Mouse (Mus musculus): ENCODE measurements around the gene Lrrc73.

Gene Lrrc73

DNA sequence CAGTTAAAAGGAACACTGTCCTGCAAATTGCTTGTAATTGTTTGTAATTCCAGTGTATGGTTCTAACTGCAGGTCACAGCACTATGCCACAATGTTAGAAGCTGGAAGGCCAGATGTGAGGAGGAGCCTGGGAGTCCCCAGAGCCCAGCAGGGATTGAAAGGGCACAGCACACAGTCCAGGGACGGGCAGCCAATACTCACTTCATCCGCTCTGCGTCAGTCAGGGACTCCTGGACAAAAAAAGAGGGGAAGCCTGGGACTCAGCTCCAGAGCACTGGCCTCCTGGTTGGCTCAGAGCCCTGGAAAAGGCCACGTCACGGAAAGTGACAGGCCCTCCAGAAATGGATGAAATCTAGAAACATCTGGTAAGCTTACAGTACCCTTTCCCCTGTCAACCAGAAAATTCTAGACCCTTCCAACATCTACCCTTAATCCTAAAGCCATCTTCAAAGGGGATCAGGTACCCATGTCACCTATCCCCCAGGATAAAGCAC lies 8.9 kb downstream of the Lrrc73 start:
- DNase-seq: no peak

DNA sequence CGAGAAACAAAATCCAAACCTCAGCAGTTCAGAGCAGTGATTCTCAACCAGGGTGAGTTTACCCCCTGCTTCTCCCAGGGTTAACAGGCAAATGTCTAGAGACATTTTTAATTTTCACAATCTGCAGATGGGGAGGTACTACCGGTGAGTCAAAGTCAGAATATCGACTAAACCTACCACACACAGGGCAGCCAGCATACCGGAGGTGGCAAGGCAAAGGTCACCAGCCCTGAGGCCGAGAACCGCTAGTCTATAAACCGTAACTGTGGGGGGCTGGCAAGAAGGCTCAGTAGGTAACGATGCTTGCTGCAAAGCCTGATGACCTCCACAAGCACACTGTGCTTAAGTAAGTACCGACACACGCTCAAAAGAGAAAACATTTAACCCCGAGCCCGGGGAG lies 12.2 kb downstream of the Lrrc73 start:
- no peak for DNase-seq

DNA sequence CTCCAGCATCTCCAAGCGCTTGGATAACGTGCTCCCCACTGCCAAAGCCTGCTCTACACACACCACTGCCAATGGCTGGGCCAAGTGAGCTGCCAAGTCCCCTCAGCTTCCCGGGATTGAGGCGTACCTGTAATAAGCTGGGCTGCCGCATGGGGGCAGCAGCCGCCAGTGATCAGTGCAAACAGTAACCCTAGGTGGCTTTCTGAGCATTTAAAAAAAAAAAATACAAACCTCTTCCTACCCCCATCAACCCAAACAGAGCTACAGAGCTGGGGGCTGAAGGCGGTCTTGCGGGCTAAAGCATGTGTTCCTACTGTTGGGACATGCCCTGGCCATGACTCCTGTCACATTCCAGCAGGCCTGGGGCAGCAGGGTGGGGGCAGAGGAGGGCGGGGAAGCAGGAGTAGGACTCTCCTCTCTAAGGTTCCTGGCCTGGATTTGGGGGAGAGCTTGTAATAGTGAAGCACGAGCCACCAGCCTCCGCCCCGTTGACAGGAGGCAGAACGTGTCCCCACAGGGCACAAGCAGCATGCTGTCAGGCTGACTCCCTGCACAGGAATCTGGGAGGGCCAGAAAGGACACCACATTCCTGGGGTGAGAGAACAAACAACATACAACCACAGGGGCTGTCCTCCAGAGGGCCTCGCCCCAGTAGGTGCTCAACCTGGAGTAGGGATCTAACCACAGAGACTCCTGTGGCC lies 12.7 kb downstream of the Lrrc73 start:
- peak; percentile 89 for DNase-seq

DNA sequence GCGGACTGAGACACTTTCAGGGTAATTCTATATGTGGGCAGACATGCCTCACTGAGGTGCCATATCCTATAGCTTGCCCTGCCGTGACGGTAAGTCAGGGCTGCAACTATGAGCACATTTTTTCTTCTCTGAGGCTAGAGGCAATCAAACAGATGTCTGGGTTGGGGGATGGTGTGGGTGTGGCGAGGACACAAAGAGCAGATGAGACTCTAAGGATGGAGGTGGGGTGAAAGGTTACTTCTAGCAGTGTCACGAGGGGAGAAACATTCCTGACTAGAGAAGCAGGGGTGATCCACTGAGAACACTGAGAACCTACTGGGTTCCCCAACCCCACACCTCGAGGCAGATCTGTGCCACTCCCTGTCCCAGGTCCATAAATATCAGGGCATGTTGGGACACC lies 13.7 kb downstream of the Lrrc73 start:
- no peak for DNase-seq

DNA sequence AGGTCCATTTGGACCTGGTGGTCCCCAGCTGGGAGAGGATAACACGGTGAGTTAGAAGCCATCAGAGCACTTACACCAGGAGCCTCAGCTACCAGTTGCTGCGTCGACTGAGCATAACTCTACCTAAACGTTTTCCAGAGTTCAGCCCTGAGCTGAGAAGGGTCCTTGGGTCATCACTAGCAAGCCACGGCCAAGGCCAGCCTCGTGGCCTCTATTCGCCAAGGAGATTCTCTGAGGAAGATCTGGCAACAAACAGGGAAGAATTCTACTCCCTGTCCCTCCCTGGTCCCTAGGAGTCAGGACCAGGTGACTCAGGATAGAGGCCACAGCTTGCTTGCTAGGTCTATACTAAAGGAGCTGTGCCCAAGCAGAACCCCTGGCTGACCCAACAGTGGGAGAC lies 14.2 kb downstream of the Lrrc73 start:
- DNase-seq: no peak

DNA sequence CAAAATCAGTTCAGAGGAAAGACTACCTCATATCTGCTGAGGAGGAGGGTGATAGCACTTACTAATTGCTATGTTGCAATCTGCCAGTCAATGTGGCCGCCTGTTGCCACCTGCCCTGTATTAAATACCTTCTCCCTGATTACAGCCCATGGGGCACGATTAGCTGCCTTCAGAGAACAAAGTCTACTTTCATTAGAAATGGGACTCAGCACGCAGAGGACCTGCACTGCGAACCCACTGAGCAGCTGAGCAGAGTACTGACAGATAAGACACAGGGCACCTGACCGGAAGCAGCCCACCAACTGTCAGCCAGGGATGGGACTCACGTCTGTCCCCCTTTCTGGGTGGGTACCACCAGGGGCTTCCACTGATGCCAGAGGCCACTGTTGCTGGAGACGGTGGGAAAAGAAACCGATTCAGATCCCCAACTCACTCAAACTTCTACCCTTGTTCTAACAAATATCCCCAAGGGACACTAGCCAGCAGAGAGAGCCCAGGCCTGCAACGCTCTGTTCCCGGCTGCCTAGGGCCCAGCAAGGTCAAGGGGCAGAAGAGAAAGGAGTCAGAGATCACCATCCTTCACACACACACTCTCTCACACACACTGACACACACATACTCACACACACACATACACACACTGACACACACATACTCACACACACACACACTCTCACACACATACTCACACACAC lies 14.8 kb downstream of the Lrrc73 start:
- DNase-seq: no peak

DNA sequence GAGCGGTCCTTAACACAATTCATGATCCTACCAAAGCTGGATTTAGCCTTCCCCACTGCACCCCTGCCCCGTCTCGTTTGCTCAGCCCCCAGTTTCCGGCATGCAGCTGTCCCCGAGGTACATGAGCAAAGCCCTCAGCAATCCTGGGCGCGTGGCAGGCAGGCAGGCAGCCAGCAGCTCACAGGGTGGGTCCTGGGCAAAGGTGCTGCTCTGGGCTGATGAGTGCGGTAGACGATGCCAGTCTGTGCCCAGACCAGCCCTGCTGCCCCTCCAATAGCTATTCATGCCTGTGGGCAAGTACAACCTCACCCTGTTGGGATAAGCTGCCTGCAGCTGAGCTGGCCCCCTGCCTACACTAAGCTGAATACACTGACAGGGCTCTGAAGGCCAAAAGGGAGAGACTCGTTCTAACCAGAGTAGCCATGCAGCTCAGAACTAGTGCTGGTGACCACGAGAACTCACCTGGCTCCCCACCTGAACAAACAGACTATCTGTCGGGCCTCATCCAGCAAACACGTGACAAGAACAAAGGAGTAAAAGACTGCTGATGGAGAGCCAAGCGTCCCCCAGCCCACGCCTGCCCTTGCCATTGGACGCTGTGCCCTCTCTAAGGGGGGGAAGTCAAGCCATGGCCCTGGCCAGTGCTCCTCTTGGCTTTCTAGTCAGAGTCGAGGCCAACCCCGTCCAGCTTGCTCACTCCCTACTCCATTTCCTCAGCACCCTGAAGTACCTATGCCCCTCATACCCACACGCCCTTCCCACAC lies 16.6 kb downstream of the Lrrc73 start:
- DNase-seq: peak; percentile 58

DNA sequence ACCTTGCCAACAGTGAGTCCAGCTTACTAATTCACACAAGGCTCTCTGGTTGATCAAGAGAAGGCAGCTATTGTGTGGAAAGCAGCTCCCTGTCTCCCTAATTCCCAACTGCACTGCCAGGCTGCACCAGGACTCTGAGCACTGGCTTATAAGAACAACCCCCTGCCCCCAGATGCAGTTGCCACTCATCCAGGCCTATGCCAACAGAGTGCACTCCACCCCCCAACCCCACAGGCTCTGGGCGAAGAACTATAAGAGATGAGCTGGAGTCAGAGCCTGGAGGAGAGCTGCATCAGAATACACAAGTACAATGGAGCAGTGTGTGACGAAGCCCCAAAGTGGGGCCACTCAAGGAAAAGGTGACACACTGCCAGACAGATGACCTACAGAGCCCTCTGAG lies 18.7 kb downstream of the Lrrc73 start:
- no peak for DNase-seq

DNA sequence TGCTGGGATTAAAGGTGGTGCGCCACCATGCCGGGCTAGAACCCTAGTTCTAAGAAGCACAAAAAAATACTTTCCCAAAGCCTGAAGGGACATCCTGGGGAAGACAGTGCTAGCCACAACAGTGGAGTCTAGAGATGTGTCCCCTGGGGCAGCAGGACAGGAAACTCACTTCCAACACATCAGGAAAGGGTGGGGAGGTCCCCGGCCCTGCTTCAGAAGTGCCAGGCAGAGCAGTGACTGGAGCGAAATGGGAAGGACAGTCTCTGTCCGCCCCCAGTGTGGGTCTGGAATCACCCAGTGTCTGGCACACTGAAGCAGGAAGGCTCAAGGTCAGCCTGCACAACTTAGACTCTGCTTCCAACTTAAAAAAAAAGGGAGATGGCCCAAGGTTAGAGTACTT lies 19.3 kb downstream of the Lrrc73 start:
- peak; percentile 60 for DNase-seq

DNA sequence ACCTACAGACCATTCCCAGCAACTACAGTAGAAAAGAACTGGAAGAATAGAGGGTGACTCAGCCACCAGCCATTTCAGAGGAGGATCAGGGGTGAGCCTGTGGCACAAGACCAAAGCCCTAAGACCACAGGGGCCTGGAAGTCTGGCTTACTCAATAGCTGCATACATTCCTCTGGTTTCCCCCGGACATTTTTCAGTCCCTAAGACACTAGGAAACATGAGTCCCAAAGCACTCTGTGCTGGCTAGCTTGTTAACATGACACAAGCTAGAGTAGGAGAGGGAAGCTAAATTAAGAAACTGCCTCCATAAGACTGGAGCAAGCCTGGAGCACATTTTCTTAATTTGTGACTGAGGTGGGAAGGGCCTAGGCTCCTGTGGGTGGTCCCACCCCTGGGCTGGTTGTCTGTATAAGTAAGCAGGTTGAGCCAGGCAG lies 20.5 kb downstream of the Lrrc73 start:
- DNase-seq: no peak

DNA sequence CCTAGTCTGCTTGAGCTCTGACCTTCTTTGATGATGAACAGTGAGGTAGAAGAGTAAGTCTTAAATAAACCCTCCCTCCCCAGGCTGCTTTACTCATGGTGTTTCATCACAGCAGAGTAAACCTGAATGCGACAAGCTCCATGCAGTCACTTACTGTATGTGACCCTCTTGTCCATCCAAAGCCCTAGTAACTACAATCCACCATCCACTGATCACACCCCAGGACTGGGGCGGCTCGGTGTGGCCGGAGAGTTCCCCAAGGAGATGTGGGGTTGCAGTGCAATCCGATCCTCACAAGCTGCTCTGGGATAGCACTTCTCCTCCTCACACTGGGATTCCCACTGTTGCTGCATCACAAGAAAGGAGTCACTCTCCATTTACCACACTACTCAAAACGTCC lies 21.1 kb downstream of the Lrrc73 start:
- no peak for DNase-seq

DNA sequence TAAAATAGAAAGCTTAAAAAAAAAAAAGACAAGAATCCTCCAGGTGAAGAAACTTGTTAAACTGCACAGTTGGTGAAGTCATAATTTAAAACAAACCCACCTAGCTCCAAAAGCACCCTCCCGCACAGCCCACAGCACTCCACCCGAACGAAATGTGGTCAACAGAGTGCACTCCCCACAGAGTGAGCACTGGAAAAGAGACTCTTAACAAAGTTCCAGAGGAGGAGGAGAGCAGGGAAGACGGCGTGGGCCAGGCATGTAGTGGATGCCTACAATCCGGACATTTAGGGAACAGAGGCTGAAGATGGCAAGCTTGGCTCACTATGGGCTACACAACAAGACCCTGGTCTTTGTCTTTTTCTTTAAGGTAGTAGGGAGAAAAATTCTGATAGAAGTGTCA lies 21.7 kb downstream of the Lrrc73 start:
- DNase-seq: no peak

DNA sequence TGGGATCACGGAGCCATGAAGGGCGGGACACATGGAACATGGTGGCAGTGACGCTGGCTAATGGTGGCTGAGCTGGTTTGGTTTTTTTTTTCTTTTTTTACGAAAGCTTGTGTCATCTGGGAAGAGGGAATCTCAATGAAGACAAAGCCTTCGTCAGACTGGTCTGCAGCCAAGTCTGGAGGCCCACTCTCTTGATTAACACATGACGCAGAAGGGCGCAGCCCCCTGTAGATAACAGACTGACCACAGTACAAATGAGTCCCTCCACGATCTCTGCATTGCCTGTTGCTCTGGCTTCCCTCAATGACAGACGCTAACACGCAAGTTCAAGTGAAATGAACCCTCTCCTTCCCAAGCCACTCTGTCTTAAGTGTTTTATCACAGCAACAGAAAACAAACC lies 22.2 kb downstream of the Lrrc73 start:
- DNase-seq: no peak

DNA sequence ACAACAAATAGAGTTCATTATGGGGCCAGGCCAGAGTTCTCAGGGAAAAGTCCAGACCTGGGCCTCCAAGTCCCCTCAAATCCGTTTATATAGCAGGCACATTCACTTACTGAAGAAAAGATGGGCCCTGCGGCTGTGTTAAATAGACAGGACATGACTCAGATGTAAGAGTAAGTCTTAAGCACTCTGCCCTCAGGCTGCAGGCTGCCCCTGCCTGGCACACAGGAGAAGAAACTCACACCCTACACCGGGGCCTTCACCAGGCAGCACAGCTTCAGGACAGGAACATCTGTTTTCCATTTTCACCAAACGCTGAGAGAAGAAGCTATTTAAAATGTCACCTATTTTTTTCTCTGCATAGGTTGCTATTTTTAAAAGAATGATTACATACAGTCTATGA lies 24.3 kb downstream of the Lrrc73 start:
- no peak for DNase-seq

DNA sequence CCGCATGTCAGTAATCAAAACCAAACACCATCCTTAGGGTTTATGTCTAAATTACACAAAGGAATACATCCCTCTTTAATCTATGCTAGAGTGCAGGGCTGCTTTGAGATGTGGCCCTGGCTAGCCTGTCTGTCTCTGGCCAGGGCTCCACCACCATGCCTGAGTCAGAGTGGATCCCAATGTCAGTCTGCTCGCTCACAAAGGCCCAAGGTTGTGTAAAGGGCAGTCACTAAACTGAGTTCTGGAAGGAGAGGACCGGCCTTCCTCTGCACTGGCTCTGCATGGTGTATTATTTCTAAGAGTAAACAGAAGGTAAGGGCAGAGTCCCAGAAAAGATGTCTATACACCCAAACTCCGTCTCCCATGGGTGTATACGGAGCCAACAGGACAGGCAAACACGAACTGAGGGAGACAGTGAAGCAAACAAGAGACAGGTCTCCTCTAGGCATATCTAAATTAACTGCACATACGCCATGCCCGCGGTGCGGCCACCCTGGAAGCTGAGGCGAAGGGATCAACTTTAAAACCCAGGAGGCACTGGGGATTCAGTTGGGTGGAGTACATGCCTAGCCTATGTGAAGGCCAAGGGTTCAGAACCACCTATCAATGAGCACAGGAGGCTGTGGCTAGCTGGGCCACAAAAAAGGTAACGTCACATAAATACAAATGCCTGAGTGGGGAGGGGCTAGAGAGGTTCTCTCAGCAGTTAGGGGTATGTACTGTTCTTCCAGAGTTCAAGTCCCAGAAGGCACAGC lies 24.9 kb downstream of the Lrrc73 start:
- no peak for DNase-seq

DNA sequence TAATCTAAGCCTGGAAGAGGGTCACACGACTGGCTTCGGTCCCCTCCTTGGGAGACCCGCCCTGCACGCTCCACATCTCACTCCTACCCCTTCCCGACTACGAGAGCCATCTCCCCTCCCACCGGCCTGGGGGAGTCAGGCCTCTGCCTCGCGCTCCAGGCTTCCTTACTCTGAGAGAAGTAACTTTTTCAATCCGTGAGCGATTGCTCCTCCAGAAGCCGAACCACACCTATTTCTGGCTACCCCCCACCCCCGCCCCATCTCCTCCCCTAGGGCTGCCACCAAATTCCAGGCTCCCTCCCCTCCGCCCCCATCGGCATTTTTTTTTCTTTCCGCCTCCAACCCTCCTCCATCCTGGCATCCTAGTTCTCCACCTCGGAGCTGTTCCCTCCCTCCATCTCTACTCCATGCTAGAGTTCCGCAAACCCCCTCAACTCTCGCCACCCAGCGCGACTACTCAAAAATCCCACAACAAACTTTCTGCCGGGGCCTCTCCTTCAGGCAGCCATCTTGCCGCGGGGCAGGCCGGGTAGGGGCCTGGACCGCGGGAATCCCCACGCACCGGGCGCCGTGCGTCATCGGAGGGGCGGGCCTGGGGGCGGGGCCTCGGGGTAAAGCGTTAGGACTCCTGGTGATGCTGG lies 29.3 kb downstream of the Lrrc73 start, which contains the start of gene Tjap1:
Gene Tjap1, minus strand, starts transcription at position 544 of the 641 bp plus-strand sequence.
- DNase-seq: peak; percentile 96

DNA sequence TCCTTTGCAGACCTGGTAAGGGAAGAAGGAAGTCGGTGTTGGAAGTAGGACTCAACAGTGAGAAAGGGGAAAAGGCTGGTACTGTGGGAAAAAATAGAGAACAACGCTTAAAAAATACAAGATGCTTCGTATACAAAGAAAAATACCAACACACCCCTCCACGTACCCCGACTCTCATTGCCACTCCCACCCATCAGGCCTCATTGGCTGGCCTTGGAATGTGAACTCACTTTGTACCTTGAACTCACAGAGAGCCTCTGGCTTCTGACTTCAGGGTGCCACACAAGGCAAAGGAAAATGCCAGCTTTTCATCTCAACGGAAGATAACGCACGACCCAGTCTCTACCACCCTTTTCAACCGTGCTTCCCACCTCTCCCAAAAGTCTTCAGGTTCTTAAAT lies 29.8 kb downstream of the Lrrc73 start:
- no peak for DNase-seq

DNA sequence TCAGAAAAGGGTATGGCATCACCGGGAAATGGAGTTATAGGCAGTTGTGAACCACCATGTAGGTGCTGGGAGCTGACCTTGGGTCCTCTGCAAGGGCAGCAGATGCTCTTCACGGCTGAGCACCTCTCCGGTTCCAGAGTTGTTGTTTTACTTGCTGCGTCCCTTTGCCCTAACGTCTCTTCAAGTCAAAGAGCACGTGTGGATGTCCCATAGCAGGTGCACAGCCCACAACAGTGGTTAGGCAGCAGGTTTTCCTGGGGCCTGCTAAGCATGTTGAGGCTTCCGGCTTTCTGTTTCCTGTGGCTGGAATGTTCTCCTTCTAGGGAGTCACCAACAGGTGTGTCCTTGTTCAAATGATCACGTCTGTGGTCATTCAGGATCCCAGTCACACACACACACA lies 30.6 kb downstream of the Lrrc73 start:
- DNase-seq: no peak

DNA sequence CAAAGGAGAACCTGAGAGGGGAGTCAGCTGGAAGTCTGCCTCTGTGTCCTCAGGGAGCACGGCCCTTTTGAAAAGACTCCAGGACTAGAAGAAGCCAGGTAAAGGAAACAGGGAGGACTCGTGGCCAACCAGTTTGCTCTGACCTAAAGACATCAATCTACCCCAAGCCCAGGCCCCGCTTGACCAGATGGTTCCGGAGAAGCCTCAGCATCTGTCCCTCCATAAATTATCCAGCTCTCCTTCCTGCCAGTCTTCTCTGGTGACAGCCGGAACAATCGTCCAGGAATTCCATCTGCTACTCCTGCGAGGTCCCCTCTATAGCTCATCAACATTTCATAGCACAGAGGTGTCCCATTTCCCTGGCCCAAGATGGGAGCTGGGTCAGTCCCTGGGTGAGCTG lies 31.3 kb downstream of the Lrrc73 start:
- DNase-seq: no peak

DNA sequence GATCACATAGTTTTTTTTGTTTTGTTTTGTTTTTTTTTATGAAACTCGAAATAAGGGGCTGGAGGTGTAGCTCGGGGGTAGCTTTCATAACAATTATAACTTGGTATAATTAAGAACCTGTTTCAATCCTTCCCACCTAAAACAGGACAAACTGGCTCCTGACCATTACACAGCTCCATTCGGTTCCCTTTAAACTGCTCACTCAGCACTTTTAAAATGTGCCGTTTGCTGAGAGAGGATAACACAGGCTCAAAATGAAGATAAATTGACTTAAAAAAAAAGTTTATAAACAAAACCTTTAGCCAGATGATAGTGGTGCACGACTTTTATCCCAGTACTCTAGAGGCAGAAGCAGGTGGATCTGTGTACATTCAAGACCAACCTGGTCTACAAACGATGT lies 32.1 kb downstream of the Lrrc73 start:
- DNase-seq: no peak

DNA sequence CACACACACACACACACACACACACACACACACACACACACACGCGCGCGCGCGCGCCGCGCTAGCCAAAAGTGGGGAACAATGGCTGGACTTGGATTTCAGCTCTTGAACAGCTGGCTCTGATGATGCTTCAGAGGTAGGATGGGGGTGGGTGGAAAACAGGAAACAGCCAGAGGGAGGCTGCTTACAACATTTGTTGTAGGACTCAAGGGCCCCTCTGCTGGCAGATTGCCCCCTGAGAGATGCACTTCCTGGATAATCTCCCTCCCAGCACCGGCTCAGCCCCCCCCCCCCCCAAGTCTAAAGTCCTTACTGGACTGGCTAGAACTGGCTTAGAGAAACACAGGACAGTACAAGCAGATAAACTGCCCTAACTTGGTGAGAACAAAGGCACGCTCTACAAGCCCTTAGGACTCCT lies 34.4 kb downstream of the Lrrc73 start:
- peak; percentile 92 for DNase-seq

DNA sequence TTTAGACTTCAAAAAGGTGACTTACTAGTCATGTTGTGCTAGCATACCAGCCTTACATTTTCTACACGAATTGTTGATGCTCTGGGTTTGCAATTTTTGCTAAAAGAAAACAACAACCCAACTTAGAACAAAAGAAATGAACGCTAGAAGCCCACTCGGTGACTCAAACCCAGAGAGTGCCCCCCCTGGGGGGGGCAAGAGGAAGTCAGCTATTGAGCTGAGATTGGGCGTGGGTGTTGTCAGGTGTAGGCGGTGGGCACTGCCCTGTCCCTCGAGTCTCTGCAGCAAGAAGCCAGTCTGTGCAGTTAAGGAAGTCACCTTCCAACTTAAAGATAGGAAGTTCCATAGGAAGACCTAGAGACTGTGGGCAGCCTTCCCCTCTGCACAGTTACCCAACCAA lies 43.3 kb downstream of the Lrrc73 start:
- DNase-seq: no peak

DNA sequence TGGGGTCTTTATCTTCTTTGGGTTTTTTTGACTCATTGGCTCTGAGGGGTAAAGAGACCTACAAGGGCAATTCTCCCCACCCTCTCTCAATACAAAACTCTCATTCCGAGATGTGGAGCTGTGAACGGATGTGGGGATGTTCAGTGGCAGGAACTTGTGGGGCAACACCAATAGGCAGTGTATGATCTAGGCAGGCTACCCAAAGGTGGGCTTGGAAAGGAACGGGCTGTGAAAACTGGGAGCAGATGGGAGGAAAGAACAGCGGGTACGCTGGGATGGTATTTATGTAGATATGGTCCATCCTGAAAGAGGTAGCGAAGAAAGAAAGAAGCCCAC lies 43.7 kb downstream of the Lrrc73 start:
- no peak for DNase-seq
